ENCODE assay signal across 18 mouse cellular contexts in the genomic region with DNA sequence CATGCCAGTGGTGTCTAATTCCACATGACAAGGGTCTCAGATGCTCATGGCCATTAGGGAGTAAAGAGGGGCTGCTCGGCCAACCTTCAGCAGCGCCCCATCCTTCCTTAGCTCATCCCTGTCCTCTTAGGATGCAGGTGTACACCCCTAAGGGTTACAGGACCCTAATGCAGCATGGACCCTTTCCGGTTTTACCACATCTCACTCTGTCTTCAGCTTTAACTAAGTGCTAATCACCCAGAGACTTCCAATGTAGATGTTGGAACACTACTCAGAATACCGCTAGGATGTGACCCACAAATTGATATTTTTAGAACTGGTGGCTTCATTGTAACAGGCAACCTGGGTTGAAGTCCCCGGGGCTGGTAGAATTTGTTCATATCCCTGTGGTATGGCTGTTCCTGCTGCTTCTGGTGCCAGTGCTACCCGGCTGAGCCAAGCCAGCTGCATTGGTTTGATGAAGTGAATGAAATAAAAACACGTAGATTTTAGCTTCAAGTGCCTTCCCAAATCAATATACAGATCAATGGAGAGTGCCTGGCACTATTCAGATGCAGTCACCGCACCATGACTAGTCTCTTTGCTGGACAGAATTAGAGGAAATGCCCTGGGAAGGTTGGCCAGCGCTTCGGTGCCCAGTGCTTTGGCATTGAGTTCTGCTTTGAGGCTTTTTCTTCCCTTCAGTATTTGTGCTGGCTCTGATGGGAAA.
DNase-seq lines count a peak whose midpoint lies in the region; ATAC-seq and TF ChIP-seq lines count a peak whose summit lies in the region.
"Had no signal": no experiment of that assay in that cellular context is flagged by ENCODE, and none has a peak within 500 bp of the region (broad histone marks: within the 10 kb centered on the region; RNA-seq: fewer than 3 reads in every experiment).

No protein-coding gene starts in this region.

- peak; percentile 79 for DNase-seq in heart, adult 11 months
- no peak for DNase-seq in heart, postnatal 10 days
- DNase-seq in midbrain, postnatal 0 days (ENCODE audit: low spot score), result peak; percentile 49
- DNase-seq in midbrain, embryonic 10.5 days (ENCODE audit: low spot score), result no peak
- DNase-seq in cerebellum, adult 9-10 months, result peak; percentile 53
- DNase-seq in gastrocnemius, postnatal 36 days, result no peak
- DNase-seq: adrenal gland, postnatal 36 days; gastrocnemius, postnatal 14 days; kidney, adult 8-10 months; kidney, postnatal 4 days; liver; lung, adult 18-20 months; thymus, adult 2 months had no signal

- no peaks in the 10 kb centered on the region for H3K36me3 ChIP-seq in midbrain, postnatal 0 days (ENCODE audit: insufficient read depth, low read length)
- no peaks in the 10 kb centered on the region for H3K36me3 ChIP-seq in midbrain, embryonic 10.5 days
- H3K36me3 ChIP-seq in liver, embryonic 12.5 days, result no peaks in the 10 kb centered on the region
- H3K36me3 ChIP-seq: heart, embryonic 10.5 days; stomach, embryonic 15.5 days had no signal

- no peaks in the 10 kb centered on the region for H3K27me3 ChIP-seq in midbrain, postnatal 0 days (ENCODE audit: insufficient read depth, low read length)
- no peaks in the 10 kb centered on the region for H3K27me3 ChIP-seq in midbrain, embryonic 10.5 days (ENCODE audit: low read depth, poor library complexity, severe bottlenecking)
- no peaks in the 10 kb centered on the region for H3K27me3 ChIP-seq in liver, embryonic 12.5 days (replicated peaks)
- H3K27me3 ChIP-seq: Patski; stomach, embryonic 15.5 days had no signal

- H3K9ac ChIP-seq in midbrain, postnatal 0 days (replicated peaks; ENCODE audit: low read length, poor library complexity, severe bottlenecking), result no peak overlapping the region
- no peak overlapping the region for H3K9ac ChIP-seq in liver, embryonic 12.5 days
- H3K9ac ChIP-seq: stomach, embryonic 15.5 days had no signal

- no peaks in the 10 kb centered on the region for H3K4me1 ChIP-seq in midbrain, postnatal 0 days (ENCODE audit: insufficient read depth, low read length)
- 0 out of 2 replicates have a peak, but pooled peaks cover 3% of the 10 kb centered on the region for H3K4me1 ChIP-seq in midbrain, embryonic 10.5 days
- H3K4me1 ChIP-seq in liver, embryonic 12.5 days, result no peaks in the 10 kb centered on the region
- H3K4me1 ChIP-seq: heart, embryonic 10.5 days; stomach, embryonic 15.5 days had no signal

- no peak for TF ChIP-seq CTCF in midbrain, postnatal 0 days (IDR thresholded peaks at IDR 0.05)

- ATAC-seq in midbrain, postnatal 0 days (ENCODE audit: low FRiP score), result no peak
- ATAC-seq in liver, embryonic 12.5 days, result no peak
- ATAC-seq: inflammation-experienced regulatory T-cells, adult 6 months; Patski had no signal

- intact Hi-C loops in heart, postnatal 10 days (cut with DNase I), result no loop called here
- intact Hi-C loops in gastrocnemius, postnatal 36 days (cut with DNase I), result no loop called here

- H3K27ac ChIP-seq in midbrain, postnatal 0 days (ENCODE audit: low read depth, low read length), result no peak overlapping the region
- no peak overlapping the region for H3K27ac ChIP-seq in midbrain, embryonic 10.5 days (replicated peaks)
- H3K27ac ChIP-seq in liver, embryonic 12.5 days, result no peak overlapping the region
- H3K27ac ChIP-seq: heart, embryonic 10.5 days; stomach, embryonic 15.5 days had no signal

- no peaks in the 10 kb centered on the region for H3K9me3 ChIP-seq in midbrain, postnatal 0 days (ENCODE audit: low read length)
- H3K9me3 ChIP-seq in midbrain, embryonic 10.5 days (replicated peaks), result no peaks in the 10 kb centered on the region
- peaks cover 8% of the 10 kb centered on the region; the same call in 1 of the 2 replicates for H3K9me3 ChIP-seq in liver, embryonic 12.5 days (replicated peaks)
- H3K9me3 ChIP-seq: heart, embryonic 10.5 days; stomach, embryonic 15.5 days had no signal

- 83% methylated on average over 10 of the region's 10 CpGs for WGBS in midbrain, postnatal 0 days
- 91% methylated on average over 10 of the region's 10 CpGs for WGBS in midbrain, embryonic 10.5 days
- WGBS in liver, embryonic 12.5 days (ENCODE audit: insufficient replicate concordance), result 72% methylated on average over 10 of the region's 10 CpGs

- no peak overlapping the region for H3K4me3 ChIP-seq in midbrain, postnatal 0 days (ENCODE audit: low read depth, low read length)
- no peak overlapping the region for H3K4me3 ChIP-seq in midbrain, embryonic 10.5 days
- no peak overlapping the region for H3K4me3 ChIP-seq in liver, embryonic 12.5 days
- H3K4me3 ChIP-seq: heart, embryonic 10.5 days; stomach, embryonic 15.5 days had no signal

- no peak overlapping the region for H3K4me2 ChIP-seq in midbrain, postnatal 0 days (ENCODE audit: low read depth, low read length, poor library complexity, severe bottlenecking)
- H3K4me2 ChIP-seq in liver, embryonic 12.5 days, result no peak overlapping the region
- H3K4me2 ChIP-seq: stomach, embryonic 15.5 days had no signal

Comparison
In these comparisons a context has a peak if more than half of its experiments do, and no peak if none do; other contexts are left out.
1. DNase-seq: peak in heart, adult 11 months (single experiment), midbrain, postnatal 0 days (single experiment) and cerebellum, adult 9-10 months (single experiment); none in heart, postnatal 10 days (0 of 2), midbrain, embryonic 10.5 days (single experiment) and gastrocnemius, postnatal 36 days (0 of 2).